Mouse (Mus musculus): ENCODE results near the gene Hs3st3a1. TPM values are rescaled to one million over a fixed set of nuclear protein-coding genes. Genes with fewer than 3 reads are reported as not detected.

Gene Hs3st3a1
- polyA plus RNA-seq, 1 experiment from 2014 or later = 0.30 TPM

- H3K36me3 ChIP-seq (ENCODE audit: control insufficient read depth, insufficient read depth) = no peaks in the 10 kb centered on the region
- H3K27ac ChIP-seq (ENCODE audit: low read depth, low read length) = no peak overlapping the region
- H3K4me3 ChIP-seq (ENCODE audit: low read depth, low read length) = no peak overlapping the region
- H3K9me3 ChIP-seq (ENCODE audit: control insufficient read depth) = no peaks in the 10 kb centered on the region
- no peak overlapping the region for H3K9ac ChIP-seq (ENCODE audit: low read depth, low read length)
- H3K27me3 ChIP-seq (replicated peaks; ENCODE audit: control insufficient read depth, insufficient read depth, low read length) = 0 out of 2 replicates have a peak, but pooled peaks cover 5% of the 10 kb centered on the region
- TF ChIP-seq CTCF (IDR thresholded peaks at IDR 0.05; ENCODE audit: low read depth) = peak; percentile 78
- 17% methylated on average over 8 of the region's 8 CpGs for WGBS
- H3K4me2 ChIP-seq (replicated peaks; ENCODE audit: low read depth) = peak overlapping the region; percentile 46; the same call in 1 of the 2 replicates
- H3K4me1 ChIP-seq (replicated peaks; ENCODE audit: control insufficient read depth, insufficient read depth, low read length) = no peaks in the 10 kb centered on the region
- ATAC-seq = no peak
Observed at GRCm38 (mm10) chr11:64442119-64442518, 7.0 kb downstream of the Hs3st3a1 start.

DNA sequence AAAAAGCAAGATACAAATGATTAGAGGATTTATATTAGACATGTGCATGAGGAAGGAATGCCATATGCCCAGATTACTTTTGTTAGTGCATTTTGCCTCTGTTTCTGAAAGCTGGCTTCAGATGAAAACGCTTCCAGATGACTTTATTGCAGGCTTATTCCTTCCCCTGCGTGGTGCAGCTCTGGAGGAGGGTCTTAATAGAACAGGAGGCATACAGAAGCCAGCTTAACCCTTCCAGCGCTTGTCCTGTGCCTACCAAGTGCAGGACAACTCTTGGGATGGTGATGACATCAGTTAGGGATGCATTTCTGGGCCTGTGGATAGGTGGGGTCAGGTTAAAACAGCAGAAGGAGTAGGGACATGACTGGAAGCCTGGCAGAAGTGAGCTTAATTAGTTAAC is 7.6 kb downstream of the Hs3st3a1 start:
- Histone ChIP-seq H3K4me3 (ENCODE audit: low read depth, low read length) (no peak overlapping the region), H3K4me2 (replicated peaks; ENCODE audit: low read depth) (no peak overlapping the region), H3K27me3 (replicated peaks; ENCODE audit: control insufficient read depth, insufficient read depth, low read length) (0 out of 2 replicates have a peak, but pooled peaks cover 2% of the 10 kb centered on the region), H3K36me3 (ENCODE audit: control insufficient read depth, insufficient read depth) (no peaks in the 10 kb centered on the region), H3K9me3 (ENCODE audit: control insufficient read depth) (no peaks in the 10 kb centered on the region), H3K4me1 (replicated peaks; ENCODE audit: control insufficient read depth, insufficient read depth, low read length) (no peaks in the 10 kb centered on the region), H3K27ac (ENCODE audit: low read depth, low read length) (no peak overlapping the region), H3K9ac (ENCODE audit: low read depth, low read length) (no peak overlapping the region)
- TF ChIP-seq CTCF (IDR thresholded peaks at IDR 0.05; ENCODE audit: low read depth) = no peak
- ATAC-seq = no peak
- WGBS = 35% methylated on average over 3 of the region's 3 CpGs

DNA sequence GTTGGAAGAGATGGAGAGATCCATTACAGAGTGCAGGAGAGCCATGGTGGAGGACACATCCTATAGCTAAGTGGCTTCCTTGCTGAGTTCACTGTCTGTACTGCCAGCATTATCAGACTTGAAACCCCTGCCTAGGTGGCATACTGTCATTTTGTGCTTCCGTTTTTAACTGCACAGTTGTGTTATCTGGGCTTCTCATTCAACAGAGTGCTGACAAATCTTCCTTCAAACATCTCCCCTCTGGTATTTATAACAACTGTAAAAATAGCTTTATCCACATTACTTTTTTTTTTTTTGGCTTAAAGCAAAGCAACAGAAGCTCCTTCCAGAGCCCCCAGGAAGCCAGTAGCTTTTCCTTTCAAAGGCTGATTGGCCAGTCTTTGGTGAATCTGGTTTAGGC is 10.1 kb downstream of the Hs3st3a1 start:
- no peak overlapping the region for H3K4me2 ChIP-seq (replicated peaks; ENCODE audit: low read depth)
- WGBS = 60% methylated on average over 1 of the region's 1 CpGs
- H3K9ac ChIP-seq (ENCODE audit: low read depth, low read length) = no peak overlapping the region
- no peak for ATAC-seq
- H3K36me3 ChIP-seq (ENCODE audit: control insufficient read depth, insufficient read depth) = no peaks in the 10 kb centered on the region
- no peak for TF ChIP-seq CTCF (IDR thresholded peaks at IDR 0.05; ENCODE audit: low read depth)
- no peaks in the 10 kb centered on the region for H3K9me3 ChIP-seq (ENCODE audit: control insufficient read depth)
- H3K27ac ChIP-seq (ENCODE audit: low read depth, low read length) = no peak overlapping the region
- H3K27me3 ChIP-seq (replicated peaks; ENCODE audit: control insufficient read depth, insufficient read depth, low read length) = no peaks in the 10 kb centered on the region
- no peaks in the 10 kb centered on the region for H3K4me1 ChIP-seq (replicated peaks; ENCODE audit: control insufficient read depth, insufficient read depth, low read length)
- no peak overlapping the region for H3K4me3 ChIP-seq (ENCODE audit: low read depth, low read length)

DNA sequence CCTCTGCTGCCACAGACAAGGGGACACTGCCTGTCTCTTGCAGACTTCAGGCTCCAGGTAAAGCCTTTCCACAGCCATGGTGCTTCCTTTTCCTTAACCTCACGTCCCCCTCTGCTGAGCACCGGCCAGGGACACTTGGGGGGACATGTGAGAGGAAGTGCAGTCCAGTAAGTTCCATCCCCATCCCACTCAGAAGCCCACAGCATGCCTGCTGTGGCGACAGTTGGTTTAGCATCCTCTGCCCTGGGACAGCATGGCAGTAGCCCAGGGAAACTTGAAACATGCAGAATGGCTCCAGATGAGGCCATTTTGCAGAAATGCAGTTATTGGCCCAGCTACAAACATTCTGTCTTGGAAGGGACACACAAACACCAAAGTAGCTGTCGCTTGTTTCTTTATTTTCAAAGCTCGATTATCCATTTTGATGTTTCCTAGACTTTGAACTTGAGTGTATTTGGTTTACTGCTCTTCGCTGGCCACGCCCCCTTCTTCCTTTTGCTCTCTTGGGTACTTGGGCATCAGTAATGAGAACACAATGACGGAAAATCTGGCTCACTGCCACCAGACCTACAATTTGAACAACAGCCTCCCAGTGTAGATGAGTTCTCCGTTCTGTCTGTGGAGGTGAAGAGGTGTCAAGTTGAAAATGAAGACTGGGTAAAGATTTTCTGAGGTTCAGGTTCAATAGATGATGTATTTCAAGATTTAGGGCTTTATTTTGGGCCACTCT is 13.6 kb downstream of the Hs3st3a1 start:
- Histone ChIP-seq H3K27ac (ENCODE audit: low read depth, low read length) (no peak overlapping the region), H3K4me2 (replicated peaks; ENCODE audit: low read depth) (no peak overlapping the region), H3K4me3 (ENCODE audit: low read depth, low read length) (no peak overlapping the region), H3K36me3 (ENCODE audit: control insufficient read depth, insufficient read depth) (no peaks in the 10 kb centered on the region), H3K4me1 (replicated peaks; ENCODE audit: control insufficient read depth, insufficient read depth, low read length) (no peaks in the 10 kb centered on the region), H3K27me3 (replicated peaks; ENCODE audit: control insufficient read depth, insufficient read depth, low read length) (no peaks in the 10 kb centered on the region), H3K9ac (ENCODE audit: low read depth, low read length) (no peak overlapping the region), H3K9me3 (ENCODE audit: control insufficient read depth) (no peaks in the 10 kb centered on the region)
- WGBS = 74% methylated on average over 9 of the region's 9 CpGs
- no peak for ATAC-seq
- no peak for TF ChIP-seq CTCF (IDR thresholded peaks at IDR 0.05; ENCODE audit: low read depth)

- Histone ChIP-seq H3K4me1 (replicated peaks; ENCODE audit: control insufficient read depth, insufficient read depth, low read length) (no peaks in the 10 kb centered on the region), H3K9ac (ENCODE audit: low read depth, low read length) (no peak overlapping the region), H3K4me2 (replicated peaks; ENCODE audit: low read depth) (no peak overlapping the region), H3K9me3 (ENCODE audit: control insufficient read depth) (no peaks in the 10 kb centered on the region), H3K36me3 (ENCODE audit: control insufficient read depth, insufficient read depth) (no peaks in the 10 kb centered on the region), H3K27me3 (replicated peaks; ENCODE audit: control insufficient read depth, insufficient read depth, low read length) (no peaks in the 10 kb centered on the region), H3K4me3 (ENCODE audit: low read depth, low read length) (no peak overlapping the region), H3K27ac (ENCODE audit: low read depth, low read length) (no peak overlapping the region)
- no peak for TF ChIP-seq CTCF (IDR thresholded peaks at IDR 0.05; ENCODE audit: low read depth)
- ATAC-seq = no peak
- WGBS = 65% methylated on average over 3 of the region's 3 CpGs
Observed at GRCm38 (mm10) chr11:64461746-64462145, 26.6 kb downstream of the Hs3st3a1 start.

DNA sequence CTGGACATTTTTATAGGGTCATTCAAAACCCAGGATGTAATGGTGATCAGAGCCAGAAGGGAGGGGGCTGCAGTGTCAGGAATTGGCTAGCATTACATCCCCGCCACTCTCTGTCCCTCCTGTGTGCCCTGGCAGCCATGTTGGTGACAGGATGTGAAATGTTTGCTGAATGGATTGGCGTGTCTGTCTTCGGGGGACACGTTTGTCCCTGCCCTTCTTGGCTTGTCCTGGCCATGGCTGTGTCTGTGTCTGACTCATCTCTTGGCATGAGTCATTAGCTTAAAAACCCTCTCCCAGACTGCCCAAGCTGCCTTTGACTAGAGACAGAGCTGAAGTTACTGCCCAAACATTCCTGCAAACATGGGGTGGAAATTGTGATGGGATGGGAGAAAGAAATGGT is 33.6 kb downstream of the Hs3st3a1 start:
- no peaks in the 10 kb centered on the region for H3K36me3 ChIP-seq (ENCODE audit: control insufficient read depth, insufficient read depth)
- H3K27ac ChIP-seq (ENCODE audit: low read depth, low read length) = no peak overlapping the region
- no peak overlapping the region for H3K9ac ChIP-seq (ENCODE audit: low read depth, low read length)
- no peak for ATAC-seq
- no peak overlapping the region for H3K4me2 ChIP-seq (replicated peaks; ENCODE audit: low read depth)
- no peaks in the 10 kb centered on the region for H3K4me1 ChIP-seq (replicated peaks; ENCODE audit: control insufficient read depth, insufficient read depth, low read length)
- 55% methylated on average over 4 of the region's 4 CpGs for WGBS
- H3K9me3 ChIP-seq (ENCODE audit: control insufficient read depth) = no peaks in the 10 kb centered on the region
- no peak for TF ChIP-seq CTCF (IDR thresholded peaks at IDR 0.05; ENCODE audit: low read depth)
- H3K27me3 ChIP-seq (replicated peaks; ENCODE audit: control insufficient read depth, insufficient read depth, low read length) = no peaks in the 10 kb centered on the region
- no peak overlapping the region for H3K4me3 ChIP-seq (ENCODE audit: low read depth, low read length)
